Mouse (Mus musculus): ENCODE measurements around the gene 0610040J01Rik.
A peak's percentile ranks its signal among the peaks of the same experiment; 100 is the strongest.

0610040J01Rik gene

GRCm38 (mm10) chr5:63811819-63812508 is at the start of gene 0610040J01Rik:
Gene 0610040J01Rik (plus strand): TSS chr5:63812363.
- peak; percentile 23 for DNase-seq (ENCODE audit: low spot score)

GRCm38 (mm10) chr5:63765886-63766285 is 46.3 kb upstream of the 0610040J01Rik start:
- DNase-seq (ENCODE audit: low spot score): no peak

GRCm38 (mm10) chr5:63766715-63767114 is 45.4 kb upstream of the 0610040J01Rik start:
- DNase-seq (ENCODE audit: low spot score): peak; percentile 21

- DNase-seq (ENCODE audit: low spot score): no peak
Measured at GRCm38 (mm10) chr5:63767464-63767863, 44.7 kb upstream of the 0610040J01Rik start.

- no peak for DNase-seq (ENCODE audit: low spot score)
Measured at GRCm38 (mm10) chr5:63768220-63768619, 43.9 kb upstream of the 0610040J01Rik start.

- no peak for DNase-seq (ENCODE audit: low spot score)
Measured at GRCm38 (mm10) chr5:63772971-63773370, 39.2 kb upstream of the 0610040J01Rik start.

- DNase-seq (ENCODE audit: low spot score): no peak
Measured at GRCm38 (mm10) chr5:63773603-63774002, 38.6 kb upstream of the 0610040J01Rik start.

GRCm38 (mm10) chr5:63788156-63788826 is 23.9 kb upstream of the 0610040J01Rik start:
- DNase-seq (ENCODE audit: low spot score): no peak

GRCm38 (mm10) chr5:63812509-63812865 is 324 bp downstream of the 0610040J01Rik start:
- no peak for DNase-seq (ENCODE audit: low spot score)

- no peak for DNase-seq (ENCODE audit: low spot score)
Measured at GRCm38 (mm10) chr5:63816643-63817042, 4.5 kb downstream of the 0610040J01Rik start.

GRCm38 (mm10) chr5:63817270-63817669 is 5.1 kb downstream of the 0610040J01Rik start:
- no peak for DNase-seq (ENCODE audit: low spot score)

- DNase-seq (ENCODE audit: low spot score): no peak
Measured at GRCm38 (mm10) chr5:63818975-63819374, 6.8 kb downstream of the 0610040J01Rik start.

- DNase-seq (ENCODE audit: low spot score): no peak
Measured at GRCm38 (mm10) chr5:63819519-63819918, 7.4 kb downstream of the 0610040J01Rik start.

- peak; percentile 12 for DNase-seq (ENCODE audit: low spot score)
Measured at GRCm38 (mm10) chr5:63821176-63821575, 9.0 kb downstream of the 0610040J01Rik start.

GRCm38 (mm10) chr5:63821860-63822259 is 9.7 kb downstream of the 0610040J01Rik start:
- peak; percentile 23 for DNase-seq (ENCODE audit: low spot score)

GRCm38 (mm10) chr5:63823362-63824332 is 11.5 kb downstream of the 0610040J01Rik start:
- DNase-seq (ENCODE audit: low spot score): no peak

- no peak for DNase-seq (ENCODE audit: low spot score)
Measured at GRCm38 (mm10) chr5:63824599-63825350, 12.6 kb downstream of the 0610040J01Rik start.

GRCm38 (mm10) chr5:63825881-63826280 is 13.7 kb downstream of the 0610040J01Rik start:
- no peak for DNase-seq (ENCODE audit: low spot score)

- no peak for DNase-seq (ENCODE audit: low spot score)
Measured at GRCm38 (mm10) chr5:63827006-63827405, 14.8 kb downstream of the 0610040J01Rik start.

GRCm38 (mm10) chr5:63827415-63828053 is 15.4 kb downstream of the 0610040J01Rik start:
- no peak for DNase-seq (ENCODE audit: low spot score)

Measured in c-Kit-positive CD71-positive TER-119-positive erythroid progenitor cells, embryonic 14.5 days (primary cell).